Mouse (Mus musculus): ENCODE measurements at regions not wholly inside any gene's neighbourhood (a gene's known extent, or its start where the extent isn't known, plus 50 kb on each side); places are given as distances from the start of the nearest gene placed in this dataset.

- TF ChIP-seq CTCF (IDR thresholded peaks at IDR 0.05; ENCODE audit: control insufficient read depth, insufficient read depth, insufficient read length) (no peak), USF1 (IDR thresholded peaks at IDR 0.05; ENCODE audit: low read depth) (no peak), MAX (IDR thresholded peaks at IDR 0.05) (no peak), FOSL1 (IDR thresholded peaks at IDR 0.05; ENCODE audit: insufficient read depth, low read length, poor library complexity, severe bottlenecking) (no peak), MYOD1 (IDR thresholded peaks at IDR 0.05; ENCODE audit: control insufficient read depth, insufficient read length, low read depth) (no peak)
Measured at GRCm38 (mm10) chr13:90762154-90762553, 143.0 kb downstream of the Atp6ap1l start.
